Mouse (Mus musculus) embryo, embryonic 11.5 days (tissue): ENCODE measurements around the gene H2-K1.
"Not testable (repeated sequence)": the region's sequence is repeated elsewhere in the genome, so short reads cannot be mapped to it uniquely, and the experiment has no call there.

Source experiments
- DNase-seq: peaks from one replicate; pipeline ENCODE4 v3.0.0-alpha.2; 2012; ENCODE audit warnings: low read depth, low spot score

The H2-K1 gene

GRCm38 (mm10) chr17:33982136-33982535 is 18.0 kb downstream of the H2-K1 start:
- DNase-seq, result not testable (repeated sequence)

GRCm38 (mm10) chr17:33981192-33981909 is 18.8 kb downstream of the H2-K1 start:
- DNase-seq, result not testable (repeated sequence)

GRCm38 (mm10) chr17:33980181-33981035 is 19.7 kb downstream of the H2-K1 start:
- no peak for DNase-seq

- no peak for DNase-seq
These were observed 20.6 kb downstream of the H2-K1 start for GRCm38 (mm10) chr17:33979512-33980050.

GRCm38 (mm10) chr17:33978631-33979031 is 21.5 kb downstream of the H2-K1 start:
- no peak for DNase-seq

- DNase-seq, result no peak
These were observed 22.1 kb downstream of the H2-K1 start for GRCm38 (mm10) chr17:33977861-33978557.

GRCm38 (mm10) chr17:33973572-33973971 is 26.6 kb downstream of the H2-K1 start:
- DNase-seq, result no peak

GRCm38 (mm10) chr17:33972691-33973090 is 27.5 kb downstream of the H2-K1 start:
- no peak for DNase-seq

GRCm38 (mm10) chr17:33969394-33969793 is 30.8 kb downstream of the H2-K1 start:
- no peak for DNase-seq

GRCm38 (mm10) chr17:33968927-33969326 is 31.2 kb downstream of the H2-K1 start:
- no peak for DNase-seq

- DNase-seq, result peak; percentile 75
These were observed 31.7 kb downstream of the H2-K1 start for GRCm38 (mm10) chr17:33968489-33968888.

GRCm38 (mm10) chr17:33965846-33966550 is 34.1 kb downstream of the H2-K1 start:
- no peak for DNase-seq

GRCm38 (mm10) chr17:33965082-33965845 is 34.9 kb downstream of the H2-K1 start:
- DNase-seq, result no peak

- DNase-seq, result no peak
These were observed 37.3 kb downstream of the H2-K1 start for GRCm38 (mm10) chr17:33962876-33963275.

GRCm38 (mm10) chr17:33959948-33960347 is 40.2 kb downstream of the H2-K1 start:
- DNase-seq, result no peak

GRCm38 (mm10) chr17:33959135-33959534 is 41.0 kb downstream of the H2-K1 start:
- no peak for DNase-seq

- no peak for DNase-seq
These were observed 41.7 kb downstream of the H2-K1 start for GRCm38 (mm10) chr17:33958451-33958850.

GRCm38 (mm10) chr17:33957493-33957892 is 42.7 kb downstream of the H2-K1 start:
- no peak for DNase-seq

GRCm38 (mm10) chr17:33956336-33956735 is 43.8 kb downstream of the H2-K1 start:
- no peak for DNase-seq

GRCm38 (mm10) chr17:33955555-33956214 is 44.5 kb downstream of the H2-K1 start, which contains the start of the genes Vps52 and Rps18:
Vps52 (plus strand) TSS chr17:33955812.
Rps18 (minus strand) TSS chr17:33956001.
- DNase-seq, result peak; percentile 94
